Mouse (Mus musculus) hindbrain, embryonic 10.5 days (tissue): ENCODE results near the gene Tspan9. TPM values are rescaled to one million over a fixed set of nuclear protein-coding genes. Genes with fewer than 3 reads are reported as not detected.

Experiments used
- DNase-seq: peaks from one replicate; pipeline ENCODE4 v3.0.0-alpha.2; 2017; ENCODE audit warnings: low spot score
- H3K27ac ChIP-seq: fragments of 300-500 bp; sonication (generic); 2 replicates; pipeline ENCODE4 v1.5.1; 2016; ENCODE audit warnings: mild to moderate bottlenecking, moderate library complexity
- H3K27me3 ChIP-seq: fragments of 300-500 bp; sonication (generic); 2 replicates; pipeline ENCODE4 v1.6.1; 2016; ENCODE audit warnings: mild to moderate bottlenecking; ENCODE audit not compliant: poor library complexity, insufficient read depth, severe bottlenecking
- H3K36me3 ChIP-seq: fragments of 300-500 bp; sonication (generic); 2 replicates; pipeline ENCODE4 v1.6.1; 2016; ENCODE audit warnings: mild to moderate bottlenecking, moderate library complexity
- H3K4me1 ChIP-seq: fragments of 300-500 bp; sonication (generic); replicated peaks from 2 replicates; pipeline ENCODE4 v1.6.1; 2016; ENCODE audit warnings: mild to moderate bottlenecking
- H3K4me3 ChIP-seq: fragments of 300-500 bp; sonication (generic); 2 replicates; pipeline ENCODE4 v1.5.1; 2016; ENCODE audit warnings: mild to moderate bottlenecking, moderate library complexity
- H3K9me3 ChIP-seq: fragments of 300-500 bp; sonication (generic); 2 replicates; pipeline ENCODE4 v1.6.1; 2016; ENCODE audit warnings: mild to moderate bottlenecking, moderate library complexity
- WGBS: fragments of 180-500 bp; shearing (Covaris S2); methylation state at CpG from one replicate; pipeline ENCODE4 v1.1.7; 2016; 5-methylcytosine and 5-hydroxymethylcytosine counted together
- polyA plus RNA-seq: library from polyadenylated mRNA; unstranded; fragments of >200 nt; fragmentation: Nextera tagmentation; extraction: Ambion mirVana; gene quantifications from 2 replicates; pipeline ENCODE4 v1.2.1, GENCODE M21; 2016

Tspan9 gene
- polyA plus RNA-seq, 1 experiment from 2014 or later, result 65.7 TPM

- Histone ChIP-seq H3K36me3 (no peaks in the 10 kb centered on the region), H3K27ac (no peak overlapping the region), H3K27me3 (peaks cover 22% of the 10 kb centered on the region; the same call in 1 of the 2 replicates), H3K9me3 (no peaks in the 10 kb centered on the region), H3K4me3 (no peak overlapping the region), H3K4me1 (peaks cover 16% of the 10 kb centered on the region)
- 78% methylated on average over 6 of the region's 6 CpGs for WGBS
- no peak for DNase-seq
Measured at GRCm38 (mm10) chr6:127924750-127925149, 218.6 kb downstream of the Tspan9 start.

GRCm38 (mm10) chr6:127923296-127923695 lies 220.1 kb downstream of the Tspan9 start:
- WGBS, result 88% methylated on average over 9 of the region's 9 CpGs
- H3K27ac ChIP-seq, result no peak overlapping the region
- no peaks in the 10 kb centered on the region for H3K9me3 ChIP-seq
- H3K4me1 ChIP-seq, result peaks cover 12% of the 10 kb centered on the region
- DNase-seq, result no peak
- H3K36me3 ChIP-seq, result no peaks in the 10 kb centered on the region
- H3K27me3 ChIP-seq, result peaks cover 22% of the 10 kb centered on the region; the same call in 1 of the 2 replicates
- H3K4me3 ChIP-seq, result no peak overlapping the region

- no peak overlapping the region for H3K27ac ChIP-seq
- peaks cover 14% of the 10 kb centered on the region for H3K4me1 ChIP-seq
- H3K36me3 ChIP-seq, result no peaks in the 10 kb centered on the region
- 67% methylated on average over 9 of the region's 9 CpGs for WGBS
- no peak overlapping the region for H3K4me3 ChIP-seq
- DNase-seq, result no peak
- peaks cover 19% of the 10 kb centered on the region; the same call in 1 of the 2 replicates for H3K27me3 ChIP-seq
- H3K9me3 ChIP-seq, result no peaks in the 10 kb centered on the region
Measured at GRCm38 (mm10) chr6:127921996-127922395, 221.4 kb downstream of the Tspan9 start.

GRCm38 (mm10) chr6:127920652-127921051 lies 222.7 kb downstream of the Tspan9 start:
- Histone ChIP-seq H3K4me3 (no peak overlapping the region), H3K4me1 (peaks cover 12% of the 10 kb centered on the region), H3K9me3 (peaks cover 8% of the 10 kb centered on the region; the same call in 1 of the 2 replicates), H3K27me3 (peaks cover 19% of the 10 kb centered on the region; the same call in 1 of the 2 replicates), H3K27ac (no peak overlapping the region), H3K36me3 (peaks cover 10% of the 10 kb centered on the region)
- DNase-seq, result peak; percentile 81
- WGBS, result 11% methylated on average over 8 of the region's 8 CpGs

- H3K27ac ChIP-seq, result no peak overlapping the region
- H3K4me1 ChIP-seq, result peaks cover 11% of the 10 kb centered on the region; the same call in 1 of the 2 replicates
- peaks cover 11% of the 10 kb centered on the region; the same call in 1 of the 2 replicates for H3K27me3 ChIP-seq
- peaks cover 8% of the 10 kb centered on the region; the same call in 1 of the 2 replicates for H3K9me3 ChIP-seq
- H3K36me3 ChIP-seq, result peaks cover 13% of the 10 kb centered on the region
- WGBS, result 91% methylated on average over 6 of the region's 6 CpGs
- no peak overlapping the region for H3K4me3 ChIP-seq
- no peak for DNase-seq
Measured at GRCm38 (mm10) chr6:127919491-127919890, 223.9 kb downstream of the Tspan9 start.

- peaks cover 11% of the 10 kb centered on the region; the same call in 1 of the 2 replicates for H3K4me1 ChIP-seq
- H3K4me3 ChIP-seq, result no peak overlapping the region
- 78% methylated on average over 4 of the region's 4 CpGs for WGBS
- no peak overlapping the region for H3K27ac ChIP-seq
- H3K36me3 ChIP-seq, result peaks cover 13% of the 10 kb centered on the region
- peaks cover 8% of the 10 kb centered on the region; the same call in 1 of the 2 replicates for H3K9me3 ChIP-seq
- no peak for DNase-seq
- H3K27me3 ChIP-seq, result 0 out of 2 replicates have a peak, but pooled peaks cover 6% of the 10 kb centered on the region
Measured at GRCm38 (mm10) chr6:127917712-127918111, 225.7 kb downstream of the Tspan9 start.

- H3K36me3 ChIP-seq, result peaks cover 13% of the 10 kb centered on the region
- H3K27ac ChIP-seq, result 0 out of 2 replicates have a peak overlapping the region, but pooled peaks have one; percentile 62
- 0 out of 2 replicates have a peak, but pooled peaks cover 6% of the 10 kb centered on the region for H3K27me3 ChIP-seq
- peaks cover 8% of the 10 kb centered on the region; the same call in 1 of the 2 replicates for H3K9me3 ChIP-seq
- no peak for DNase-seq
- no peak overlapping the region for H3K4me3 ChIP-seq
- peaks cover 11% of the 10 kb centered on the region; the same call in 1 of the 2 replicates for H3K4me1 ChIP-seq
- WGBS, result 71% methylated on average over 3 of the region's 3 CpGs
Measured at GRCm38 (mm10) chr6:127916993-127917392, 226.4 kb downstream of the Tspan9 start.

- Histone ChIP-seq H3K27me3 (no peaks in the 10 kb centered on the region), H3K4me3 (no peak overlapping the region), H3K4me1 (0 out of 2 replicates have a peak, but pooled peaks cover 7% of the 10 kb centered on the region), H3K9me3 (peaks cover 8% of the 10 kb centered on the region; the same call in 1 of the 2 replicates), H3K27ac (no peak overlapping the region), H3K36me3 (peaks cover 13% of the 10 kb centered on the region)
- no peak for DNase-seq
- WGBS, result 90% methylated on average over 3 of the region's 3 CpGs
Measured at GRCm38 (mm10) chr6:127912938-127913337, 230.5 kb downstream of the Tspan9 start.

- Histone ChIP-seq H3K27ac (no peak overlapping the region), H3K27me3 (no peaks in the 10 kb centered on the region), H3K36me3 (peaks cover 12% of the 10 kb centered on the region), H3K9me3 (peaks cover 8% of the 10 kb centered on the region; the same call in 1 of the 2 replicates), H3K4me1 (0 out of 2 replicates have a peak, but pooled peaks cover 1% of the 10 kb centered on the region), H3K4me3 (no peak overlapping the region)
- WGBS, result 63% methylated on average over 4 of the region's 4 CpGs
- DNase-seq, result no peak
Measured at GRCm38 (mm10) chr6:127911687-127912086, 231.7 kb downstream of the Tspan9 start.

Other genes starting within 250 kb of the Tspan9 start
- gene Tead4, start 157.2 kb upstream of the Tspan9 start, polyA plus RNA-seq, result 2.5 and 2.9 TPM in 2 replicates
- 19.1 and 21.4 TPM in 2 replicates for gene Tulp3, start 212.3 kb upstream of the Tspan9 start, polyA plus RNA-seq
- 177 and 192 TPM in 2 replicates for gene Rhno1, start 219.3 kb upstream of the Tspan9 start, polyA plus RNA-seq
- 61.2 and 67.0 TPM in 2 replicates for gene Foxm1, start 219.4 kb upstream of the Tspan9 start, polyA plus RNA-seq
- gene Tex52, start 231.9 kb upstream of the Tspan9 start, polyA plus RNA-seq, result 0.62 and 0.86 TPM in 2 replicates
- gene Gm44596, start 231.9 kb upstream of the Tspan9 start, polyA plus RNA-seq, result not detected in 2 replicates